Mouse (Mus musculus): ENCODE measurements around the gene Actn1. TPM values are rescaled to one million over a fixed set of nuclear protein-coding genes. Genes with fewer than 3 reads are reported as not detected.

Actn1 gene
- total and polyA plus RNA-seq, 3 experiments = 29.0 to 31.7 (median 30.6) TPM

DNA sequence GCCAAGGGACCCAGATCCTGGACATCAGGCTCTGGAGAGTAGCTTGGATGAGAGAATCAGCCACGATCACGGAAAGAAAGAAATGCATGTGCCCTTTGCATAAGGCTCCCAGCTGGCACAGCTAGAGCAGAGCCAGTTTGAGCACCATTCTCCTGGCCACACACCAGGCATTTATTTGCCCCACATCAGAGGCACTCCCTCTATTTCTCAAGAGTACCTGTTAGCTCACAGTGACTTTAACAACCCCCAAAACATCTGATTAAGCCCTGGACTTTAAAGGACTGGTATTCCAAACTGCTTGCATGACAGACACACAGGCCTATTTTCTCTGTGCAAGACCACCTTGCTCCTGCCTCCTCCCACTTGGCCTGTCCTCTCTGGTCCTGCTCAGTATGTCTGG lies 78.3 kb downstream of the Actn1 start:
- TF ChIP-seq CTCF (IDR thresholded peaks at IDR 0.05) = no peak
- no peak for TF ChIP-seq POLR2A (IDR thresholded peaks at IDR 0.05; ENCODE audit: insufficient read depth, low read depth, low read length)
- TF ChIP-seq EP300 (IDR thresholded peaks at IDR 0.05; ENCODE audit: insufficient read depth, low read depth, low read length) = no peak
- Histone ChIP-seq H3K27ac (no peak overlapping the region), H3K27me3 (ENCODE audit: control insufficient read depth, insufficient read depth, low read length) (no peaks in the 10 kb centered on the region), H3K36me3 (ENCODE audit: control insufficient read depth, insufficient read depth, low read length) (no peaks in the 10 kb centered on the region), H3K4me1 (ENCODE audit: control insufficient read depth, insufficient read depth, low read length) (no peaks in the 10 kb centered on the region), H3K4me3 (no peak overlapping the region), H3K79me2 (replicated peaks; ENCODE audit: control insufficient read depth, insufficient read depth, low read length) (no peaks in the 10 kb centered on the region), H3K9ac (ENCODE audit: low read depth, low read length) (no peak overlapping the region)
- WGBS = 91% methylated on average over 2 of the region's 2 CpGs
- intact Hi-C loops (cut with DNase I) = no loop called here
- no peak for DNase-seq

- Histone ChIP-seq H3K27me3 (ENCODE audit: control insufficient read depth, insufficient read depth, low read length) (no peaks in the 10 kb centered on the region), H3K27ac (no peak overlapping the region), H3K79me2 (replicated peaks; ENCODE audit: control insufficient read depth, insufficient read depth, low read length) (no peaks in the 10 kb centered on the region), H3K9ac (ENCODE audit: low read depth, low read length) (no peak overlapping the region), H3K36me3 (ENCODE audit: control insufficient read depth, insufficient read depth, low read length) (no peaks in the 10 kb centered on the region), H3K4me3 (no peak overlapping the region), H3K4me1 (ENCODE audit: control insufficient read depth, insufficient read depth, low read length) (no peaks in the 10 kb centered on the region)
- 84% methylated on average over 10 of the region's 10 CpGs for WGBS
- intact Hi-C loops (cut with DNase I) = no loop called here
- no peak for DNase-seq
- TF ChIP-seq EP300 (IDR thresholded peaks at IDR 0.05; ENCODE audit: insufficient read depth, low read depth, low read length) = no peak
- TF ChIP-seq POLR2A (IDR thresholded peaks at IDR 0.05; ENCODE audit: insufficient read depth, low read depth, low read length) = no peak
- no peak for TF ChIP-seq CTCF (IDR thresholded peaks at IDR 0.05)
Measured at GRCm38 (mm10) chr12:80178035-80178434, 82.1 kb downstream of the Actn1 start.

- WGBS = 55% methylated on average over 12 of the region's 12 CpGs
- Histone ChIP-seq H3K27me3 (ENCODE audit: control insufficient read depth, insufficient read depth, low read length) (no peaks in the 10 kb centered on the region), H3K9ac (ENCODE audit: low read depth, low read length) (no peak overlapping the region), H3K4me1 (ENCODE audit: control insufficient read depth, insufficient read depth, low read length) (no peaks in the 10 kb centered on the region), H3K36me3 (ENCODE audit: control insufficient read depth, insufficient read depth, low read length) (no peaks in the 10 kb centered on the region), H3K79me2 (replicated peaks; ENCODE audit: control insufficient read depth, insufficient read depth, low read length) (no peaks in the 10 kb centered on the region), H3K4me3 (peak overlapping the region; percentile 71), H3K27ac (peak overlapping the region; percentile 83)
- DNase-seq = peak in 1 of 2 experiments; percentile 34
- TF ChIP-seq EP300 (IDR thresholded peaks at IDR 0.05; ENCODE audit: insufficient read depth, low read depth, low read length) = no peak
- TF ChIP-seq POLR2A (IDR thresholded peaks at IDR 0.05; ENCODE audit: insufficient read depth, low read depth, low read length) = no peak
- no peak for TF ChIP-seq CTCF (IDR thresholded peaks at IDR 0.05)
- intact Hi-C loops (cut with DNase I) = no loop called here
Measured at GRCm38 (mm10) chr12:80168736-80169135, 91.4 kb downstream of the Actn1 start.

- Histone ChIP-seq H3K79me2 (replicated peaks; ENCODE audit: control insufficient read depth, insufficient read depth, low read length) (no peaks in the 10 kb centered on the region), H3K27ac (peak overlapping the region; percentile 83), H3K4me3 (peak overlapping the region; percentile 71), H3K27me3 (ENCODE audit: control insufficient read depth, insufficient read depth, low read length) (no peaks in the 10 kb centered on the region), H3K4me1 (ENCODE audit: control insufficient read depth, insufficient read depth, low read length) (no peaks in the 10 kb centered on the region), H3K36me3 (ENCODE audit: control insufficient read depth, insufficient read depth, low read length) (no peaks in the 10 kb centered on the region), H3K9ac (ENCODE audit: low read depth, low read length) (peak overlapping the region; percentile 67)
- TF ChIP-seq POLR2A (IDR thresholded peaks at IDR 0.05; ENCODE audit: insufficient read depth, low read depth, low read length) (peak; percentile 63), EP300 (IDR thresholded peaks at IDR 0.05; ENCODE audit: insufficient read depth, low read depth, low read length) (no peak)
- intact Hi-C loops (cut with DNase I) = no loop called here
- DNase-seq = peak; percentile 87 to 88
- WGBS = 30% methylated on average over 35 of the region's 35 CpGs
Measured at GRCm38 (mm10) chr12:80168178-80168686, 91.9 kb downstream of the Actn1 start.

DNA sequence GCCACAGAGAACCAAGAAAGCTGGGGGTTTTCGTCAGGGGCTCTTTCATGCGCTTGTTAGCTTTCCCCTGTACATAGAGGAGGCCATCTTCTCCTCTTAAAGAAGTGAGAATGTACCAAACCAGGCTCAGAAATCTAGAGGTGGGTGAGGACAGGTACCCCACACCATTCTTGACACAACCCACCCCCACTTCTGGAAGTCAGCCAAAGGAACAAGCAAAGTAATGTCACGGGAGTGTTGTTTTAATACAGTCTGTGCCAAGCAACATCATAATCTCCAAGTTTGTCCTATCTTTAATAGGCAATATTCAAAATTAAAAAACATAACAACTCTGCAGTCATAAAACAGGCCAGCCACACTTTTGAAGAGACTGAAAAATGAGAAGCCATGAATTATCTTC lies 92.8 kb downstream of the Actn1 start:
- intact Hi-C loops (cut with DNase I) = no loop called here
- TF ChIP-seq EP300 (IDR thresholded peaks at IDR 0.05; ENCODE audit: insufficient read depth, low read depth, low read length) (no peak), POLR2A (IDR thresholded peaks at IDR 0.05; ENCODE audit: insufficient read depth, low read depth, low read length) (no peak), CTCF (IDR thresholded peaks at IDR 0.05) (no peak)
- Histone ChIP-seq H3K4me1 (ENCODE audit: control insufficient read depth, insufficient read depth, low read length) (no peaks in the 10 kb centered on the region), H3K27ac (no peak overlapping the region), H3K9ac (ENCODE audit: low read depth, low read length) (no peak overlapping the region), H3K27me3 (ENCODE audit: control insufficient read depth, insufficient read depth, low read length) (no peaks in the 10 kb centered on the region), H3K36me3 (ENCODE audit: control insufficient read depth, insufficient read depth, low read length) (no peaks in the 10 kb centered on the region), H3K79me2 (replicated peaks; ENCODE audit: control insufficient read depth, insufficient read depth, low read length) (no peaks in the 10 kb centered on the region), H3K4me3 (no peak overlapping the region)
- WGBS = 87% methylated on average over 3 of the region's 3 CpGs
- no peak for DNase-seq

DNA sequence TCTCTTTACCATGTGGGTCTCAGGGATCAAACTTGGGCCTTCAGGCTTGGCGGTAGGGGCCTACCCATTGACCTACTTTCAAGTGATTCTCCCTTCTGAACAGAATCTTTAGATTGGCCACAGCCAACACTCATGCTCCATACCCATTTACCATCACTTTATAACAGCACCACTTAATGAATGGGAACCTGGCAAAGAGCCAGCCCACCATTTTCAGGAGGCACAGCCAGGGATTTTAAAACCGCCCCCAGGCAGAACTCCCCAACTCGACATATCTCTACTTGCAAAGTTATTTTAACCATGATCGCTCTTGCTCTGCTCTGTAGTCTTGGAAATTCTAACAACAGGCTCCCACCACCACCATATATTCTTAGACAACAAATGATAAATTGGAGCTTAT lies 93.5 kb downstream of the Actn1 start:
- DNase-seq = no peak
- H3K9ac ChIP-seq (ENCODE audit: low read depth, low read length) = no peak overlapping the region
- intact Hi-C loops (cut with DNase I) = no loop called here
- TF ChIP-seq CTCF (IDR thresholded peaks at IDR 0.05) (no peak), EP300 (IDR thresholded peaks at IDR 0.05; ENCODE audit: insufficient read depth, low read depth, low read length) (no peak), POLR2A (IDR thresholded peaks at IDR 0.05; ENCODE audit: insufficient read depth, low read depth, low read length) (no peak)
- H3K27me3 ChIP-seq (ENCODE audit: control insufficient read depth, insufficient read depth, low read length) = no peaks in the 10 kb centered on the region
- no peaks in the 10 kb centered on the region for H3K4me1 ChIP-seq (ENCODE audit: control insufficient read depth, insufficient read depth, low read length)
- H3K27ac ChIP-seq = no peak overlapping the region
- H3K79me2 ChIP-seq (replicated peaks; ENCODE audit: control insufficient read depth, insufficient read depth, low read length) = no peaks in the 10 kb centered on the region
- no peaks in the 10 kb centered on the region for H3K36me3 ChIP-seq (ENCODE audit: control insufficient read depth, insufficient read depth, low read length)
- no peak overlapping the region for H3K4me3 ChIP-seq
- WGBS = 83% methylated on average over 4 of the region's 4 CpGs

Data from heart, adult 2 months (tissue).